Mouse (Mus musculus): ENCODE data around the gene En1.

DNA sequence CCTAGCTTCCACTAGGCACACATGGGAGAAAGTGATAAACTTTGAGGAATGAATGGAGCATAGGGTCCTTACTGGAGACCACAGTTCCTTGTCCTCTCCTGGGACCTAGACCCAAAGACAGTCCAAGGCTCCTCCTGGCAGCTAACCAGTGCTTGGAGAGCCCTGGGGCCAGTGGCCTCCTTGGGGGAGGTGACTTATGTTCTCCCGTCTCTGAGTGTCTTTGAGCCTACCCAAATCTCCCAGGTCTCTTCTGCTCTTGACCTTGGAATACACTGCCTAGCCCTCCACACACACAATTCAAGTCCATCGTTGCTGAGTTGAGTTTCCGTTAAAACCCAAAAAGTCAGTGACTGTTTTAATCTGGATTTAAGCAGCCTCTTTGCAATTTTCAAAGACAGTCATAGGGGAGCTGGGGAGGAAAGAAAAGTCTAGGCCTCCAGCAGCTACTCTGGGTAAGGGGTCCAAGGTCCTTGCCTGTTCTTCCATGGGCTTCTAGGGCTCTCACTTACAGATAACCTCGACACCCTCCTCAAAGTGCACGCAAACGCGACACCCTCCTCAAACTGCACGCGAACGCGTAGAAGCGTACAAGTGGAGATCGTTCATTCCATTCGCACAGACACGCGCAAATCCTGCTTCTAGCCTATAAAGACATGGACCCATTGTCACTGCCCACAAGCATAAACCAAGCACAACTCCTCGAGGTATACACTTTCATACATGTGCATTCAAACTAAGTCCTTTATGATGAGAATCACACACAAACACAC, 6.6 kb upstream of the En1 start:
- TF ChIP-seq ZNF384 (IDR thresholded peaks at IDR 0.05; ENCODE audit: low read depth, low read length) (no peak), MAFK (IDR thresholded peaks at IDR 0.05; ENCODE audit: insufficient read depth, low read depth, low read length) (no peak)
